Mouse (Mus musculus) ovary, postnatal 10 days (tissue): ENCODE measurements at regions not wholly inside any gene's neighbourhood (a gene's known extent, or its start where the extent isn't known, plus 50 kb on each side); places are given as distances from the start of the nearest gene placed in this dataset.
A peak's percentile ranks its signal among the peaks of the same experiment; 100 is the strongest.
"Not testable (repeated sequence)": the region's sequence is repeated elsewhere in the genome, so short reads cannot be mapped to it uniquely, and the experiment has no call there.

Source experiments
- DNase-seq: peaks from one replicate; pipeline ENCODE4 v3.0.0; 2022; ENCODE audit warnings: low spot score

GRCm38 (mm10) chr7:111969198-111969887 is 54.0 kb upstream of the Usp47 start:
- peak; percentile 54 for DNase-seq

- DNase-seq, result no peak
Measured at GRCm38 (mm10) chr7:111968261-111968660, 55.0 kb upstream of the Usp47 start.

GRCm38 (mm10) chr7:111966716-111967115 is 56.6 kb upstream of the Usp47 start:
- DNase-seq, result no peak

GRCm38 (mm10) chr7:111963969-111964368 is 59.3 kb upstream of the Usp47 start:
- DNase-seq, result no peak

GRCm38 (mm10) chr7:111959977-111960376 is 63.3 kb upstream of the Usp47 start:
- no peak for DNase-seq

GRCm38 (mm10) chr7:111956671-111957070 is 66.6 kb upstream of the Usp47 start:
- DNase-seq, result no peak

GRCm38 (mm10) chr7:111939631-111940030 is 83.7 kb upstream of the Usp47 start:
- no peak for DNase-seq

GRCm38 (mm10) chr7:111937547-111937946 is 85.8 kb upstream of the Usp47 start:
- DNase-seq, result no peak

- no peak for DNase-seq
Measured at GRCm38 (mm10) chr7:111937102-111937501, 86.2 kb upstream of the Usp47 start.

GRCm38 (mm10) chr7:111932725-111933124 is 90.6 kb upstream of the Usp47 start:
- no peak for DNase-seq

- DNase-seq, result no peak
Measured at GRCm38 (mm10) chr7:111919961-111920360, 103.3 kb upstream of the Usp47 start.

- no peak for DNase-seq
Measured at GRCm38 (mm10) chr7:111903741-111904231, 119.5 kb upstream of the Usp47 start.

- no peak for DNase-seq
Measured at GRCm38 (mm10) chr7:111897016-111897415, 117.2 kb upstream of the Galnt18 start.

GRCm38 (mm10) chr7:111896255-111896654 is 116.5 kb upstream of the Galnt18 start:
- no peak for DNase-seq

- no peak for DNase-seq
Measured at GRCm38 (mm10) chr7:111882991-111883390, 103.2 kb upstream of the Galnt18 start.

- DNase-seq, result no peak
Measured at GRCm38 (mm10) chr7:111880067-111880675, 100.4 kb upstream of the Galnt18 start.

GRCm38 (mm10) chr7:111877591-111877990 is 97.8 kb upstream of the Galnt18 start:
- DNase-seq, result no peak

GRCm38 (mm10) chr7:111875949-111876348 is 96.2 kb upstream of the Galnt18 start:
- DNase-seq, result no peak

GRCm38 (mm10) chr7:111869337-111869736 is 89.6 kb upstream of the Galnt18 start:
- DNase-seq, result no peak

GRCm38 (mm10) chr7:111863035-111863434 is 83.3 kb upstream of the Galnt18 start:
- no peak for DNase-seq

GRCm38 (mm10) chr7:111858291-111858690 is 78.5 kb upstream of the Galnt18 start:
- DNase-seq, result not testable (repeated sequence)

GRCm38 (mm10) chr7:111856977-111857376 is 77.2 kb upstream of the Galnt18 start:
- no peak for DNase-seq

GRCm38 (mm10) chr7:111855309-111855708 is 75.5 kb upstream of the Galnt18 start:
- DNase-seq, result no peak

- DNase-seq, result no peak
Measured at GRCm38 (mm10) chr7:111846417-111846816, 66.6 kb upstream of the Galnt18 start.
